Mouse (Mus musculus) neural tube, embryonic 11.5 days (tissue): ENCODE measurements at regions not wholly inside any gene's neighbourhood (a gene's known extent, or its start where the extent isn't known, plus 50 kb on each side); places are given as distances from the start of the nearest gene placed in this dataset.
"Not testable (repeated sequence)": the region's sequence is repeated elsewhere in the genome, so short reads cannot be mapped to it uniquely, and the experiment has no call there.

ENCODE experiments used
- ATAC-seq: fragments of 200-750 bp; cut with Nextera tagmentation; 2 replicates; pipeline ENCODE4 v1.8.0; 2017; ENCODE audit warnings: moderate number of reproducible peaks, mild to moderate bottlenecking, moderate TSS enrichment, moderate library complexity; ENCODE audit not compliant: insufficient read depth, low FRiP score, low TSS enrichment
- DNase-seq: peaks from one replicate; pipeline ENCODE4 v3.0.0-alpha.2; 2015; ENCODE audit warnings: low spot score
- H3K27ac ChIP-seq: fragments of 300-500 bp; sonication (generic); 2 replicates; pipeline ENCODE4 v1.5.1; 2014; ENCODE audit warnings: low read depth, mild to moderate bottlenecking, low read length
- H3K27me3 ChIP-seq: fragments of 300-500 bp; sonication (generic); 2 replicates; pipeline ENCODE4 v1.6.1; 2014; ENCODE audit warnings: mild to moderate bottlenecking, low read length, mixed read lengths; ENCODE audit not compliant: control insufficient read depth, insufficient read depth
- H3K36me3 ChIP-seq: fragments of 300-500 bp; sonication (generic); 2 replicates; pipeline ENCODE4 v1.6.1; 2014; ENCODE audit warnings: mild to moderate bottlenecking, low read length, moderate library complexity, mixed read lengths; ENCODE audit not compliant: control insufficient read depth, insufficient read depth
- H3K4me1 ChIP-seq: fragments of 300-500 bp; sonication (generic); 2 replicates; pipeline ENCODE4 v1.6.1; 2014; ENCODE audit warnings: low read length, mixed read lengths; ENCODE audit not compliant: control insufficient read depth, insufficient read depth
- H3K4me2 ChIP-seq: fragments of 300-500 bp; sonication (generic); 2 replicates; pipeline ENCODE4 v1.6.1; 2014; ENCODE audit warnings: low read depth, mild to moderate bottlenecking, moderate library complexity
- H3K4me3 ChIP-seq: fragments of 300-500 bp; sonication (generic); 2 replicates; pipeline ENCODE4 v1.5.1; 2014; ENCODE audit warnings: low read depth, low read length
- H3K9ac ChIP-seq: fragments of 300-500 bp; sonication (generic); 2 replicates; pipeline ENCODE4 v1.6.1; 2014; ENCODE audit warnings: mild to moderate bottlenecking, low read length
- H3K9me3 ChIP-seq: fragments of 300-500 bp; sonication (generic); 2 replicates; pipeline ENCODE4 v1.6.1; 2016; ENCODE audit warnings: low read length; ENCODE audit not compliant: control insufficient read depth
- WGBS: fragments of 180-500 bp; shearing (Covaris S2); extraction: QIAGEN DNeasy Blood & Tissue Kit; methylation state at CpG from one replicate; pipeline ENCODE4 v1.1.7; 2014; 5-methylcytosine and 5-hydroxymethylcytosine counted together

DNA sequence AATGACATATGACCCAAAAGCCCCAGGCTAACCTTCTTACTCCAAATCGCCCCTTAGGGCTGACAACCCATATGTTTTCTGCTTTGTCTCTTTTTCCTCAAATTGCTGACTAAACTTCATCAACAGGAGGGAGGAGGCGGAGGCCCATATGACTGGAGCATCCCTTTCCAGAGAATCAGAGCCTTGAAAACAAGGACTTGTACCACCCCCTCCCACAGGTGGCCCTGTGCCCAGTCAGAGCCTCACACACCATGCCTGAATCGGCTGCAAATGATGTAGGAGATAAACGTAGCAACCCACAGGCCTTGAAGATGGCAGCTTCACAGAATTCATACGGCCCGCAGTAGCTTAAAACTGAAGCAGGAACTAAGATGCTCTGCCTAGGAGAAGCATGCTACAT, 101.7 kb upstream of the Ipo5 start:
- no peak for DNase-seq
- Histone ChIP-seq H3K9me3 (no peaks in the 10 kb centered on the region), H3K4me1 (no peaks in the 10 kb centered on the region), H3K9ac (no peak overlapping the region), H3K27ac (no peak overlapping the region), H3K4me2 (no peak overlapping the region), H3K27me3 (no peaks in the 10 kb centered on the region), H3K4me3 (no peak overlapping the region), H3K36me3 (no peaks in the 10 kb centered on the region)
- ATAC-seq, result no peak
- 93% methylated on average over 6 of the region's 6 CpGs for WGBS

DNA sequence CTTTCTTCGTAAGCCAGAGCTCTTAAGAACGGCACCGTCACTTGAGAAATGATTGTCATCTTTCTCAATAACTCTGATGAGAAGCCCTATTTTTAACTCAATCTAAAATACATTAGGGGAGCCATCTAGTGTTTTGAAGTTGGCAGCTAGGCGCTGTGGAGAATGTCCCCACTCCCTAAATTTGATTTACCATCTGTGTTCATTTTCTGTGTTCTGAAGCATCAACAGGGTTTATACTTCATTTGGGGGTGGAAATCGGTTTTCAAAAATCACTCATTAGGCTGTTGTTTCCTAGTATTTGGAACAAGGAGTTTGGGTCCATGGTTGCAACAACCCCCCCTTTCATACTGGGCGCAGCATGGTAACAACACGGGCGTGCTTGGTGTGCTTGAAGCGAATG, 97.1 kb upstream of the Ipo5 start:
- no peak for ATAC-seq
- H3K27me3 ChIP-seq, result no peaks in the 10 kb centered on the region
- no peaks in the 10 kb centered on the region for H3K9me3 ChIP-seq
- no peaks in the 10 kb centered on the region for H3K4me1 ChIP-seq
- no peak overlapping the region for H3K4me3 ChIP-seq
- H3K4me2 ChIP-seq, result no peak overlapping the region
- H3K9ac ChIP-seq, result no peak overlapping the region
- 92% methylated on average over 9 of the region's 9 CpGs for WGBS
- no peak overlapping the region for H3K27ac ChIP-seq
- H3K36me3 ChIP-seq, result no peaks in the 10 kb centered on the region
- DNase-seq, result no peak

DNA sequence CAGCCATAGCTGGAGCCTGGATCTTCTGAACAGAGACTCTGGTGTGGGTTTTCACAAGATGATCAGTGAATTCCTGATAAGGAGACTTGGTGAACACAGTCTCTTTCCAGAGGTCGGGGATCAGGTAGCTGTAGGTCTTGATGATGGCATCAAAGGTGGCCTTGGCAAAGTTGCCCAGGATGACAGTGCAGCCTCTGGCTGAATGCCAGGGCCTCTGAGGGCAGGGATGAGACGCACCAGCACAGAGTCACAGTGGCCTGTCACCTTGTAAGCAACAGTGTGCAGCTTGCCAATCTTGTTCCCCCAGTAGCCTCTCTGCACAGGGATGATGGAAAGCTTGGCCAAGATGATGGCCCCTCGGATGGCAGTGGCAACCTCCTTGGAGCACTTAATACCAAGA, 95.9 kb upstream of the Ipo5 start:
- H3K27ac ChIP-seq, H3K27me3 ChIP-seq, H3K9ac ChIP-seq, H3K36me3 ChIP-seq, ATAC-seq, DNase-seq, H3K4me1 ChIP-seq, H3K4me2 ChIP-seq, H3K4me3 ChIP-seq, H3K9me3 ChIP-seq: not testable (repeated sequence)
- WGBS, result 85% methylated on average over 3 of the region's 3 CpGs

DNA sequence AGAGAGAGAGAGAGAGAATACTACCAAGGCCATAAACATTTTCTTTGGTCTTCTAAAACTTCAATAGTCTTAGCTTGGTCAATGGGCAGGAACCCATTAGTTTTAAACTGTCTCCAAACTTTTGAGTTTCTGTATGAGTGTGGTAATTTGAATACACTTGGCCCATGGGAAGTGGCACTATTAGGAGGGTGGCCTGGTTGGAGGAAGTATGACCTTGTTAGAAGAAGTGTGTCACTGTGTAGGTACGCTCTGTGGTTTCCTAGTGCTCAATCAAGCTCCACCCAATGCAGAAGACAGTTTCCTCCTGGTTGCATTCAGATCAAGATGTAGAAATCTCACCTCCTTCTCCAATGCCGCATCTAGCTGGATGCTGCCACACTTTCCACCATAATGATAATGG, 94.5 kb upstream of the Ipo5 start:
- no peaks in the 10 kb centered on the region for H3K4me1 ChIP-seq
- 100% methylated on average over 2 of the region's 2 CpGs for WGBS

DNA sequence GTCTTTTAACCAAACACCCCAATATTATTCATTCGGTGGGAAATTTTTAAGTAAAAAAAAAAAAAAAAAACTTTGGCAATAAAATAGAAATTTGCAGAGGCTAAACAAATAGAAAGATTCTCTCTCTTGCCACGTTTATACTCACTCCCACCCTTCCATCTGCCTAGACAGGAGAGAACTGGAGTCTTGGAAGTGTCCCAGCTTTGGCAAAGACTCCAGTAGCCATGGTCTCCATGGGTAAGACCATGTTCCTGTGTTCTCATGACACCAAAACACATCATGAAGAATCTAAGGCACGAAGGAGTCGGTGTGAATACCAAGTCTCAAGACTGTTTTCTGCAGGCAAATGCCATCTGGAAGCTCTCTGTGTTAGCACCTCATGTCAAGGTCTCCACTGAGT, 84.8 kb upstream of the Ipo5 start:
- Histone ChIP-seq H3K4me3 (no peak overlapping the region), H3K9ac (no peak overlapping the region), H3K4me1 (no peaks in the 10 kb centered on the region), H3K36me3 (no peaks in the 10 kb centered on the region), H3K27ac (no peak overlapping the region), H3K4me2 (no peak overlapping the region), H3K9me3 (no peaks in the 10 kb centered on the region), H3K27me3 (no peaks in the 10 kb centered on the region)
- ATAC-seq (no peak), DNase-seq (no peak)
- 85% methylated on average over 4 of the region's 4 CpGs for WGBS

More for the DNA sequence above, 94.5 kb upstream of the Ipo5 start:
- DNase-seq (no peak), ATAC-seq (no peak)
- Histone ChIP-seq H3K9ac (no peak overlapping the region), H3K27me3 (no peaks in the 10 kb centered on the region), H3K4me3 (no peak overlapping the region), H3K4me2 (no peak overlapping the region), H3K9me3 (no peaks in the 10 kb centered on the region), H3K27ac (no peak overlapping the region), H3K36me3 (no peaks in the 10 kb centered on the region)

DNA sequence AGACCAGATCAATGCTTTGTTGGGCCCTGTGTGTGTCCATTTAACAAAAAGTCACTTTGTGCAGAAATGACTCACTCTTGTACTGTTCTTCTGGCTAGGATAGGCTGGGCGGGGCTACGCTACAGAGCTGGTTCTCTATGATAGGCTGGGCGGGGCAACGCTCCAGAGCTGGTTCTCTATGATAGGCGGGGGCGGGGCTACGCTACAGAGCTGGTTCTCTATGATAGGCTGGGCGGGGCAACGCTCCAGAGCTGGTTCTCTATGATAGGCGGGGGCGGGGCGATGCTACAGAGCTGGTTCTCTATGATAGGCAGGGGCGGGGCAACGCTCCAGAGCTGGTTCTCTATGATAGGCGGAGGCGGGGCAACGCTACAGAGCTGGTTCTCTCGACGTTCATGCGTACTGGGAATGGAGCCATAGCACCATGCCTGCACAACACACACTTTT, 80.6 kb upstream of the Ipo5 start:
- not testable (repeated sequence) for H3K4me3 ChIP-seq, H3K36me3 ChIP-seq, H3K27me3 ChIP-seq, H3K4me1 ChIP-seq, H3K27ac ChIP-seq, H3K9me3 ChIP-seq, H3K9ac ChIP-seq, H3K4me2 ChIP-seq
- DNase-seq (peak; percentile 68), ATAC-seq (peak; percentile 51)
- 28% methylated on average over 20 of the region's 20 CpGs for WGBS

DNA sequence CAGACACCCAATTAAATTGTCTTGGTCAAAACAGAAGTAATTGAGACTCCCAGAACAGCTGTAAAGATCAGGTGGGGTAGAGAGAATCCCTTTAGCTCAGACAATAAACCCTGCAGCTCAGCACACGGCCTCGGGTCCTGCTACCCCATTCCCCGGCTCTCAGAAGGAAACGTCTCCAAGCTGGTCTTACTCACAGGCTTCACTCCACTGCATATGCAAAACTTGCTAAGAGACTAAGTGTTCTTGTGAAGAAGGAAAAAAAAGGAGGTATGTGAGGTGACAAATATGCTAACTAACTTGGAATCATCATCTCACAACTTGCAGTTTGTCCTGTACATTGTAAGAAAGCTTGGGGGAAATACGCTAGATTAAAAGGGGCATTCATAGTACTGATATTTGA, 79.6 kb upstream of the Ipo5 start:
- H3K4me3 ChIP-seq, result no peak overlapping the region
- 70% methylated on average over 5 of the region's 5 CpGs for WGBS
- ATAC-seq (0 out of 2 replicates have a peak, but pooled peaks have one; percentile 5), DNase-seq (no peak)
- H3K9me3 ChIP-seq, result no peaks in the 10 kb centered on the region
- H3K4me1 ChIP-seq, result peaks cover 7% of the 10 kb centered on the region
- no peaks in the 10 kb centered on the region for H3K36me3 ChIP-seq
- H3K9ac ChIP-seq, result no peak overlapping the region
- H3K27me3 ChIP-seq, result no peaks in the 10 kb centered on the region
- peak overlapping the region; percentile 22; the same call in 1 of the 2 replicates for H3K4me2 ChIP-seq
- no peak overlapping the region for H3K27ac ChIP-seq

DNA sequence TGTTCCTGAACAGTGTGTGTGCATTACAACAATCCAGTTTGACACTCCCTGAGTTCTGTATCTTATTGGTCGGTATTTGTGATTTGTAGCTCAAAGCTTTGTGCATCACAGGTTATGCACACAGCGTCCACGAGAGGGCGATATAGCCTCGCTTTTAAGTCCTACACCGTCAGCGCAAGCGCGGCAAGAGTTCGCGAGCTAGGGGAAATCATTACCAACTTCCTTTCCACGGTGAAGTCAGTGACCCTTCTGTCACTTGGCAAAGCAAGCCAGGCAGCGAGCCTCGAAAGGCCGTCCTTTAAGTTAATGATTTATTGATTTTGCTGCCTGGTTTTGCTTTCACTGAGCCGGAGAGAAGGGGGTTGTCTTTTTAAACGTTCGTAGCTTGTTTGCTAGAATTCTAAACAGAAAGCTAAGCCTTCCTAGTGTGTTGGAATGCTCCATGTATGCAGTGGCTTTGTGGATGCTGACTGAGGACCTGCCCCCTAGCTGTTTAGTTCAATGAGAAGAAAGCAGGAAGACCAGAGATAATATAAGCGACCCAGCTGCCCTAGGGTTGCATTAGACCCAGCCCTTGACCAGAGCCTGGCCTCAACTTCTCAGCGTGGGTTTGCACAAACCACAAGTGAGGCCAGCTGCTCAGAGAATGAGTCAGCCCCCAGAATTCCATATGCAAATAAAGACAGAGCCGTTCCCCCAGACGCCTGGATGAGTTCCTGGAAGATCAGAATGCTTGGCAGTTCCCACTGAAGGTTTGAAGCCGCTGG, 79.0 kb upstream of the Ipo5 start:
- Histone ChIP-seq H3K36me3 (no peaks in the 10 kb centered on the region), H3K27ac (no peak overlapping the region), H3K4me2 (peak overlapping the region; percentile 22), H3K4me1 (peaks cover 7% of the 10 kb centered on the region), H3K9me3 (no peaks in the 10 kb centered on the region), H3K4me3 (no peak overlapping the region), H3K9ac (no peak overlapping the region), H3K27me3 (no peaks in the 10 kb centered on the region)
- 7% methylated on average over 23 of the region's 23 CpGs for WGBS
- DNase-seq, result peak; percentile 88
- peak; percentile 67 for ATAC-seq

DNA sequence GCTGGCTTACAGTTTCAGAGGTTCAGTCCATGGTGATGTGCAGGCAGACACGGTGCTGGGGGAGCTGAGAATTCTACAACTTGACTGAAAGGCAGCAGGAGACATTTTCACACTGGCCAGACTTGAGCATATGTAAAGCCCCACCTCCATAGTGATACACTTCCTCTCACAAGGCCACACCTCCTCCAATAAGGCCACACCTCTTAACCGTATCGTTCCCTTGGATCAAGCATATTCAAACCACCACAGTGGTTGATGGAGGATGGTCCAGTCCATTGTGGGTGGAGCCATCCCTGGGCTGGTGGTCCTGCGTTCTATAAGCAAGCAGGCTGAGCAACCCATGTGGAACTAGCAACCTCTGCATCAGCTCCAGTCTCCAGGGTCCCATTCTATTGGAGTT, 76.2 kb upstream of the Ipo5 start:
- ATAC-seq, result no peak
- 87% methylated on average over 4 of the region's 4 CpGs for WGBS

More for the DNA sequence above, 76.2 kb upstream of the Ipo5 start:
- Histone ChIP-seq H3K27me3 (no peaks in the 10 kb centered on the region), H3K9ac (no peak overlapping the region), H3K36me3 (no peaks in the 10 kb centered on the region), H3K4me3 (no peak overlapping the region), H3K27ac (no peak overlapping the region), H3K4me1 (peaks cover 7% of the 10 kb centered on the region), H3K4me2 (no peak overlapping the region), H3K9me3 (no peaks in the 10 kb centered on the region)
- no peak for DNase-seq
